Comparison of ENCODE assay signal across 20 mouse cellular contexts in genomic region chr10:107982082-107982481, GRCm38 (mm10).
DNase-seq lines count a peak whose midpoint lies in the region; TF ChIP-seq lines count a peak whose summit lies in the region.
"Had no signal": no experiment of that assay in that cellular context is flagged by ENCODE, and none has a peak within 500 bp of the region (broad histone marks: within the 10 kb centered on the region; RNA-seq: fewer than 3 reads in every experiment).

No protein-coding gene starts in this region.

- dilution Hi-C loops in CH12.LX (cut with MboI; ENCODE audit: extremely low pct_ligation_motif_present, extremely low pct_unique_long_range_greater_than_20kb, low sequenced_read_pairs) = no loop called here

- H3K9ac ChIP-seq in CH12.LX (ENCODE audit: insufficient read depth, low read depth) = no peak overlapping the region
- H3K9ac ChIP-seq in ES-E14 (ENCODE audit: insufficient read depth, low read depth, low read length, poor library complexity, severe bottlenecking) = no peak overlapping the region
- no peak overlapping the region for H3K9ac ChIP-seq in MEL (ENCODE audit: control insufficient read depth, low read depth, low read length, poor library complexity, severe bottlenecking)

- TF ChIP-seq POLR2A in CH12.LX (IDR thresholded peaks at IDR 0.05; ENCODE audit: low read depth, low read length) = no peak
- TF ChIP-seq POLR2A in MEL (IDR thresholded peaks at IDR 0.05; ENCODE audit: control insufficient read depth in 1 of 2, insufficient read depth in 1 of 2, low read depth in 1 of 2, low read length in 2 of 2, poor library complexity in 1 of 2) = no peak

- intact Hi-C loops in left cerebral cortex, postnatal 14 days (cut with DNase I) = no loop called here
- intact Hi-C loops in left cerebral cortex, postnatal 4 days (cut with DNase I) = no loop called here

- H3K36me3 ChIP-seq in CH12.LX (replicated peaks in 1 of 2; ENCODE audit: control insufficient read depth in 1 of 2, insufficient read depth in 1 of 2, low read length in 1 of 2) (no peaks in the 10 kb centered on the region), ES-E14 (ENCODE audit: control insufficient read depth, insufficient read depth, low read length, poor library complexity, severe bottlenecking) (no peaks in the 10 kb centered on the region), MEL (ENCODE audit: control insufficient read depth in 1 of 2, insufficient read depth in 2 of 2, low read length in 2 of 2) (no peaks in the 10 kb centered on the region)
- H3K36me3 ChIP-seq: G1E had no signal

- H3K79me2 ChIP-seq in CH12.LX (replicated peaks; ENCODE audit: control insufficient read depth, extremely low read depth, insufficient read depth, poor library complexity, severe bottlenecking) (no peaks in the 10 kb centered on the region), MEL (ENCODE audit: control insufficient read depth, insufficient read depth, low read length, poor library complexity) (no peaks in the 10 kb centered on the region)

- in situ Hi-C loops in CH12.LX (cut with MboI; ENCODE audit: low pct_ligation_motif_present, low pct_unique_long_range_greater_than_20kb, low sequenced_read_pairs) (no loop called here), ES-E14 (cut with MboI; ENCODE audit: low sequenced_read_pairs in 2 of 2, unreplicated experiment in 2 of 2) (no loop called here)

- H3K4me2 ChIP-seq in CH12.LX (ENCODE audit: insufficient read depth, low read depth, poor library complexity, severe bottlenecking) = no peak overlapping the region

- H3K4me3 ChIP-seq in CH12.LX (replicated peaks in 1 of 3; ENCODE audit: low read depth in 2 of 3, low read length in 2 of 3, poor library complexity in 1 of 3) = no peak overlapping the region
- H3K4me3 ChIP-seq in ES-E14 (ENCODE audit: insufficient read depth in 1 of 2, low read depth in 1 of 2, low read length in 2 of 2, poor library complexity in 1 of 2, severe bottlenecking in 1 of 2) = no peak overlapping the region
- no peak overlapping the region for H3K4me3 ChIP-seq in MEL (ENCODE audit: control insufficient read depth in 1 of 2, insufficient read depth in 1 of 2, low read depth in 2 of 2, low read length in 2 of 2)

- H3K27me3 ChIP-seq in CH12.LX (replicated peaks) = no peaks in the 10 kb centered on the region
- no peaks in the 10 kb centered on the region for H3K27me3 ChIP-seq in MEL (ENCODE audit: control insufficient read depth in 1 of 2, insufficient read depth in 2 of 2, low read length in 2 of 2)

- DNase-seq in CH12.LX (ENCODE audit: extremely low read depth) (no peak), ES-E14 (ENCODE audit: low read depth, low spot score) (no peak), MEL (ENCODE audit: low read depth, low spot score) (no peak)
- DNase-seq in left cerebral cortex, postnatal 14 days (ENCODE audit: low spot score in 2 of 2) = no peak
- no peak for DNase-seq in testis, postnatal 10 days (ENCODE audit: low spot score)
- no peak for DNase-seq in left cerebral cortex, postnatal 4 days
- DNase-seq: adrenal gland, adult 2 months; adrenal gland, adult 8-10 months; adrenal gland, postnatal 10 days; adrenal gland, postnatal 14 days; adrenal gland, postnatal 25 days; adrenal gland, postnatal 36 days; B cell, adult 2 months; cerebellum, adult 11 months; cerebellum, adult 11-12 months; cerebellum, adult 18-20 months; cerebellum, adult 2 months; cerebellum, adult 8-10 months; cerebellum, adult 9-10 months had no signal

- H3K4me1 ChIP-seq in CH12.LX (ENCODE audit: control insufficient read depth in 1 of 2, insufficient read depth in 2 of 2) (no peaks in the 10 kb centered on the region), ES-E14 (ENCODE audit: control insufficient read depth in 2 of 2, insufficient read depth in 2 of 2, low read length in 2 of 2, poor library complexity in 1 of 2) (no peaks in the 10 kb centered on the region), MEL (ENCODE audit: control insufficient read depth in 1 of 2, insufficient read depth in 2 of 2, low read length in 2 of 2) (no peaks in the 10 kb centered on the region)

- H3K27ac ChIP-seq in CH12.LX (ENCODE audit: insufficient read depth, low read depth) (no peak overlapping the region), ES-E14 (ENCODE audit: insufficient read depth, low read depth, low read length, poor library complexity, severe bottlenecking) (no peak overlapping the region), MEL (ENCODE audit: control insufficient read depth, low read depth, low read length) (no peak overlapping the region)

- no peak for TF ChIP-seq EP300 in CH12.LX (IDR thresholded peaks at IDR 0.05; ENCODE audit: low read length)
- no peak for TF ChIP-seq EP300 in MEL (IDR thresholded peaks at IDR 0.05; ENCODE audit: low read depth in 1 of 2, low read length in 2 of 2)

- H3K9me3 ChIP-seq in CH12.LX (replicated peaks; ENCODE audit: low read length) (no peaks in the 10 kb centered on the region), ES-E14 (ENCODE audit: control insufficient read depth, insufficient read depth, low read depth, low read length) (no peaks in the 10 kb centered on the region), MEL (replicated peaks; ENCODE audit: insufficient read depth, low read length) (no peaks in the 10 kb centered on the region)
- H3K9me3 ChIP-seq: G1E had no signal

- TF ChIP-seq CTCF in CH12.LX (conservative IDR thresholded peaks at IDR 0.05 in 1 of 2, IDR thresholded peaks at IDR 0.05 in 1 of 2; ENCODE audit: low read depth in 2 of 2, low read length in 2 of 2) (no peak), MEL (IDR thresholded peaks at IDR 0.05 in 2 of 3, conservative IDR thresholded peaks at IDR 0.05 in 1 of 3; ENCODE audit: control insufficient read depth in 1 of 3, insufficient read depth in 1 of 3, low read depth in 2 of 3, low read length in 3 of 3, poor library complexity in 1 of 3, severe bottlenecking in 1 of 3) (no peak)

- no peak for TF ChIP-seq RAD21 in CH12.LX (IDR thresholded peaks at IDR 0.05; ENCODE audit: low read depth, low read length)
- TF ChIP-seq RAD21 in MEL (IDR thresholded peaks at IDR 0.05; ENCODE audit: low read depth, low read length) = no peak

TF ChIP-seq in CH12.LX, 34 proteins besides CTCF, POLR2A, EP300 and RAD21:
- TF ChIP-seq CHD2 (IDR thresholded peaks at IDR 0.05; ENCODE audit: low read length) (no peak), NELFE (IDR thresholded peaks at IDR 0.05; ENCODE audit: low read depth, low read length) (no peak), BHLHE40 (IDR thresholded peaks at IDR 0.05; ENCODE audit: low read depth, low read length) (no peak), MAFK (IDR thresholded peaks at IDR 0.05; ENCODE audit: insufficient replicate concordance, low read length) (peak; percentile 68; the same call in 1 of the 2 replicates)

TF ChIP-seq in ES-E14, 5 proteins besides CTCF, POLR2A, EP300 and RAD21:
- TF ChIP-seq ZNF384 (IDR thresholded peaks at IDR 0.05; ENCODE audit: low read depth, low read length) = no peak
- TF ChIP-seq MAFK (IDR thresholded peaks at IDR 0.05; ENCODE audit: insufficient read depth, low read depth, low read length) = peak; percentile 60; the same call in 1 of the 2 replicates

TF ChIP-seq in MEL, 35 proteins besides CTCF, POLR2A, EP300 and RAD21:
- TF ChIP-seq MAFK (IDR thresholded peaks at IDR 0.05; ENCODE audit: borderline replicate concordance, low read depth, low read length) (0 out of 2 replicates have a peak, but pooled peaks have one; percentile 39), ELF1 (IDR thresholded peaks at IDR 0.05; ENCODE audit: low read depth, low read length) (no peak)

Comparison
In these comparisons a context has a peak if more than half of its experiments do, and no peak if none do; other contexts are left out.
1. Of the 35 proteins assayed by ChIP-seq in both MEL and CH12.LX: peak only in MEL: none; only in CH12.LX: none; in both: MAFK; in neither: 34.